Mouse (Mus musculus): ENCODE measurements around the gene Yju2. TPM values are rescaled to one million over a fixed set of nuclear protein-coding genes. Genes with fewer than 3 reads are reported as not detected.

The Yju2 gene
- total and polyA plus RNA-seq, 3 experiments = 10.7 to 14.4 (median 12.9) TPM

DNA sequence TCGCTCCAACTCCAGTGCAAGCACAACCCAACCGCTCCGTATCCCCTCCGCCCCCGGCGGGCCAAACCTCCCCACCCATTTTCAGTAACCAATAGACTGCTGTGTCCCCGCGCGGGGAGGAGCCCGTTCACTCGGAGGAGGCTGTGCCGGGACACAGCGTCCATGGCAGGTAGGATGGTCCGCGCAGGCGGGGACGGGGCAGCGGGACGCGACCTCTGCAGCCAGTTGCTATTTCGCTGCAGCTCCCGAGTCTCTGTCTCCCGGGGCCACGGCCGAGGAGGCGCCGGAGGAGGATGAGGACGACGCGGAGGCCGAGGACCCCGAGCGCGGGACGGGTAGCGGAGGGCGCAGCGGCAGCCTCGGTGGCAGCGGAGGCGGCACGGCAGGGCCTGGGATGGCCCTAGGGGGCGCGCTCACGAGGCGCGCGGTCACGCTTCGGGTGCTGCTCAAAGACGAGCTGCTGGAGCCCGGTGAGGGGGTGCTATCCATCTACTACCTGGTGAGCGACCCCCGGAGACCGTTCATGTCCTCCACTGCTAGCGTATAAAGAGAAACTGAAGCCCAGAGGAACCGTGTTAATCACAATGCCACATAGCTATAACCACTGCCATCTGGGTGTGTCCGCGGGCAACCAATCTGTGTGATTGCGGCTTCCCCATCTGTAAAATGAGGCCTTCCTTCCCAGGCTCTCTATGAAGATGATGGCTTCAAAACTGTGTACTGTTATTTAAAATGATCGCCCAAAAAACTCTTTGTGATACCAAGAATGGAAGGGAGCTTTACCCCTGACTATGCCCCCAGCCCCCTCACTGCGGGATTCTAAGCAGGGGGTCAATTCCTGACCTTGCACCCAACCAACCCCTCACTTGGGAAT lies 50.4 kb downstream of the Yju2 start:
- in situ Hi-C loops (cut with MboI; ENCODE audit: low pct_ligation_motif_present, low pct_unique_long_range_greater_than_20kb, low sequenced_read_pairs) = loop anchor here (5.0 kb wide), 1 partner anchor 37 kb away; the partner anchor contains the start of gene Shd
- H3K27ac ChIP-seq (ENCODE audit: insufficient read depth, low read depth) = peak overlapping the region; percentile 45; the same call in 1 of the 2 replicates
- DNase-seq (ENCODE audit: extremely low read depth) = peak; percentile 89
- peaks cover 5% of the 10 kb centered on the region; the same call in 1 of the 2 replicates for H3K79me2 ChIP-seq (replicated peaks; ENCODE audit: control insufficient read depth, extremely low read depth, insufficient read depth, poor library complexity, severe bottlenecking)
- no peaks in the 10 kb centered on the region for H3K27me3 ChIP-seq (replicated peaks)
- peaks cover 16 to 28% of the 10 kb centered on the region in 2 experiments for H3K36me3 ChIP-seq (replicated peaks in 1 of 2; ENCODE audit: control insufficient read depth in 1 of 2, insufficient read depth in 1 of 2, low read length in 1 of 2)
- H3K9ac ChIP-seq (ENCODE audit: insufficient read depth, low read depth) = peak overlapping the region; percentile 82
- no peaks in the 10 kb centered on the region for H3K9me3 ChIP-seq (replicated peaks; ENCODE audit: low read length)
- H3K4me3 ChIP-seq (replicated peaks in 1 of 3; ENCODE audit: low read depth in 2 of 3, low read length in 2 of 3, poor library complexity in 1 of 3) = peak overlapping the region; percentile 65 to 91 (median 77)
- H3K4me2 ChIP-seq (ENCODE audit: insufficient read depth, low read depth, poor library complexity, severe bottlenecking) = peak overlapping the region; percentile 94
- H3K4me1 ChIP-seq (ENCODE audit: control insufficient read depth in 1 of 2, insufficient read depth in 2 of 2) = peaks cover 9 to 27% of the 10 kb centered on the region in 2 experiments
- dilution Hi-C loops (cut with MboI; ENCODE audit: extremely low pct_ligation_motif_present, extremely low pct_unique_long_range_greater_than_20kb, low sequenced_read_pairs) = no loop called here
- TF ChIP-seq CTCF (conservative IDR thresholded peaks at IDR 0.05 in 1 of 2, IDR thresholded peaks at IDR 0.05 in 1 of 2; ENCODE audit: low read depth in 2 of 2, low read length in 2 of 2) = peak in 1 of 2 experiments; percentile 57; a peak in 2 of 4 replicates
- no peak for TF ChIP-seq E2F4 (IDR thresholded peaks at IDR 0.05; ENCODE audit: insufficient replicate concordance, low read depth, low read length)
- TF ChIP-seq MYC (IDR thresholded peaks at IDR 0.05; ENCODE audit: low read depth, low read length) = 0 out of 2 replicates have a peak, but pooled peaks have one; percentile 2
- no peak for TF ChIP-seq JUND (conservative IDR thresholded peaks at IDR 0.05; ENCODE audit: low read depth, low read length)
- TF ChIP-seq RCOR1 (conservative IDR thresholded peaks at IDR 0.05; ENCODE audit: low read depth, low read length) = no peak; the same call in 1 of the 2 replicates
- TF ChIP-seq RAD21 (IDR thresholded peaks at IDR 0.05; ENCODE audit: low read depth, low read length) = no peak
- no peak for TF ChIP-seq POLR2AphosphoS2 (IDR thresholded peaks at IDR 0.05; ENCODE audit: low read depth, low read length)
- TF ChIP-seq UBTF (IDR thresholded peaks at IDR 0.05; ENCODE audit: low read depth, low read length) = 0 out of 2 replicates have a peak, but pooled peaks have one; percentile 44
- TF ChIP-seq NRF1 (IDR thresholded peaks at IDR 0.05; ENCODE audit: low read depth, low read length) = 0 out of 2 replicates have a peak, but pooled peaks have one; percentile 46
- TF ChIP-seq HCFC1 (IDR thresholded peaks at IDR 0.05; ENCODE audit: low read depth, low read length) = no peak; the same call in 1 of the 2 replicates
- no peak for TF ChIP-seq JUN (IDR thresholded peaks at IDR 0.05; ENCODE audit: insufficient read depth, low read depth, low read length)
- TF ChIP-seq ZMIZ1 (IDR thresholded peaks at IDR 0.05; ENCODE audit: low read depth, low read length) = peak; percentile 42
- no peak for TF ChIP-seq ETS1 (conservative IDR thresholded peaks at IDR 0.05; ENCODE audit: low read depth, low read length)
- TF ChIP-seq USF2 (conservative IDR thresholded peaks at IDR 0.05; ENCODE audit: low read depth, low read length) = no peak
- peak; percentile 36; the same call in 1 of the 2 replicates for TF ChIP-seq BHLHE40 (IDR thresholded peaks at IDR 0.05; ENCODE audit: low read depth, low read length)
- TF ChIP-seq ELF1 (IDR thresholded peaks at IDR 0.05; ENCODE audit: low read depth, low read length) = no peak
- no peak for TF ChIP-seq EP300 (IDR thresholded peaks at IDR 0.05; ENCODE audit: low read length)
- TF ChIP-seq MEF2A (IDR thresholded peaks at IDR 0.05; ENCODE audit: borderline replicate concordance, low read depth, low read length) = no peak; the same call in 1 of the 2 replicates
- TF ChIP-seq MAZ (IDR thresholded peaks at IDR 0.05; ENCODE audit: low read depth, low read length) = peak; percentile 57
- no peak for TF ChIP-seq SMC3 (IDR thresholded peaks at IDR 0.05; ENCODE audit: low read depth, low read length)
- no peak for TF ChIP-seq PAX5 (IDR thresholded peaks at IDR 0.05; ENCODE audit: low read length)
- TF ChIP-seq ZC3H11A (IDR thresholded peaks at IDR 0.05; ENCODE audit: low read depth, low read length) = no peak
- no peak for TF ChIP-seq CHD1 (IDR thresholded peaks at IDR 0.05; ENCODE audit: low read depth, low read length)
- TF ChIP-seq ZKSCAN1 (IDR thresholded peaks at IDR 0.05; ENCODE audit: borderline replicate concordance, low read depth, low read length) = no peak
- TF ChIP-seq TCF12 (IDR thresholded peaks at IDR 0.05; ENCODE audit: low read depth, low read length) = peak; percentile 27; the same call in 1 of the 2 replicates
- TF ChIP-seq MAX (IDR thresholded peaks at IDR 0.05; ENCODE audit: low read length) = 0 out of 2 replicates have a peak, but pooled peaks have one; percentile 34
- TF ChIP-seq USF1 (IDR thresholded peaks at IDR 0.05; ENCODE audit: low read depth, low read length) = no peak
- TF ChIP-seq KAT2A (IDR thresholded peaks at IDR 0.05; ENCODE audit: insufficient replicate concordance, low read length) = no peak
- TF ChIP-seq NELFE (IDR thresholded peaks at IDR 0.05; ENCODE audit: low read depth, low read length) = peak; percentile 83
- peak; percentile 67; the same call in 1 of the 2 replicates for TF ChIP-seq MXI1 (IDR thresholded peaks at IDR 0.05; ENCODE audit: low read depth, low read length)
- TF ChIP-seq GABPA (IDR thresholded peaks at IDR 0.05; ENCODE audit: insufficient replicate concordance, low read depth, low read length) = no peak
- peak; percentile 72 for TF ChIP-seq POLR2A (IDR thresholded peaks at IDR 0.05; ENCODE audit: low read depth, low read length)
- TF ChIP-seq IRF4 (IDR thresholded peaks at IDR 0.05; ENCODE audit: low read depth, low read length) = peak; percentile 16; the same call in 1 of the 2 replicates
- TF ChIP-seq CHD2 (IDR thresholded peaks at IDR 0.05; ENCODE audit: low read length) = no peak
- TF ChIP-seq ZNF384 (IDR thresholded peaks at IDR 0.05; ENCODE audit: low read depth, low read length) = no peak
- TF ChIP-seq MAFK (IDR thresholded peaks at IDR 0.05; ENCODE audit: insufficient replicate concordance, low read length) = no peak
- 0 out of 2 replicates have a peak, but pooled peaks have one; percentile 27 for TF ChIP-seq TBP (conservative IDR thresholded peaks at IDR 0.05; ENCODE audit: low read depth, low read length)
